Mouse (Mus musculus) thymus, adult 2 months (tissue): Measurements from ENCODE around the gene Zfp868. TPM values are rescaled to one million over a fixed set of nuclear protein-coding genes. Genes with fewer than 3 reads are reported as not detected.
"Not testable (repeated sequence)": the region's sequence is repeated elsewhere in the genome, so short reads cannot be mapped to it uniquely, and the experiment has no call there.

Source experiments
- DNase-seq: peaks from one replicate; pipeline ENCODE4 v3.0.0; 2021
- H3K27ac ChIP-seq: fragments of 200-500 bp; 2 replicates; pipeline ENCODE4 v1.5.1; 2012; ENCODE audit warnings: low read length, control low read depth; ENCODE audit not compliant: control insufficient read depth, insufficient read depth
- H3K27me3 ChIP-seq: fragments of 200-500 bp; 2 replicates; pipeline ENCODE4 v1.6.1; 2012; ENCODE audit warnings: mild to moderate bottlenecking, low read length, moderate library complexity, mixed read lengths; ENCODE audit not compliant: control insufficient read depth, insufficient read depth
- H3K36me3 ChIP-seq: fragments of 200-500 bp; 2 replicates; pipeline ENCODE4 v1.6.1; 2012; ENCODE audit warnings: mild to moderate bottlenecking, low read length, moderate library complexity; ENCODE audit not compliant: control insufficient read depth, insufficient read depth
- H3K4me1 ChIP-seq: fragments of 200-500 bp; replicated peaks from 2 replicates; pipeline ENCODE4 v1.6.1; 2012; ENCODE audit warnings: low read length; ENCODE audit not compliant: control insufficient read depth, insufficient read depth
- H3K4me3 ChIP-seq: fragments of 200-500 bp; 2 replicates; pipeline ENCODE4 v1.5.1; 2012; ENCODE audit warnings: mild to moderate bottlenecking, low read length, control low read depth, moderate library complexity; ENCODE audit not compliant: control insufficient read depth, insufficient read depth
- CTCF ChIP-seq: fragments of 200-500 bp; IDR thresholded peaks from 2 replicates; pipeline ENCODE4 v1.5.1; 2012; ENCODE audit warnings: mild to moderate bottlenecking, control low read depth, low read length, moderate library complexity, borderline replicate concordance; ENCODE audit not compliant: control insufficient read depth, poor library complexity, insufficient read depth; ENCODE audit errors: extremely low read depth
- POLR2A ChIP-seq: fragments of 200-500 bp; IDR thresholded peaks from 2 replicates; pipeline ENCODE4 v1.6.1; 2012; ENCODE audit warnings: mild to moderate bottlenecking, low read length, control low read depth, moderate library complexity; ENCODE audit not compliant: control insufficient read depth, poor library complexity, insufficient read depth; ENCODE audit errors: extremely low read depth
- WGBS: fragments of 180-500 bp; shearing (Covaris S2); methylation state at CpG from one replicate; pipeline ENCODE4 v1.1.7; 2018; 5-methylcytosine and 5-hydroxymethylcytosine counted together
- polyA plus RNA-seq: library from polyadenylated mRNA; depleted of rRNA; stranded (reverse); fragments of >200 nt; gene quantifications from 2 replicates; pipeline ENCODE4 v1.2.3, GENCODE M21; 2012; rRNA removed

The Zfp868 gene
- 10.3 and 10.4 TPM in 2 replicates for polyA plus RNA-seq

GRCm38 (mm10) chr8:69625095-69625789 lies at the start of gene Zfp868:
Gene Zfp868, minus strand, starts transcription at chr8:69625548.
- Histone ChIP-seq H3K27me3 (no peaks in the 10 kb centered on the region), H3K36me3 (no peaks in the 10 kb centered on the region), H3K27ac (peak within 1 kb of the TSS; percentile 67), H3K4me3 (peak within 1 kb of the TSS; percentile 67), H3K4me1 (peaks cover 2% of the 10 kb centered on the region)
- DNase-seq: peak; percentile 99
- peak; percentile 78 for TF ChIP-seq POLR2A
- TF ChIP-seq CTCF: no peak
- WGBS: 1% methylated on average over 41 of the region's 41 CpGs

- not testable (repeated sequence) for H3K36me3 ChIP-seq, H3K4me3 ChIP-seq, H3K27ac ChIP-seq, H3K4me1 ChIP-seq, DNase-seq, H3K27me3 ChIP-seq
- 93% methylated on average over 2 of the region's 2 CpGs for WGBS
Measured at GRCm38 (mm10) chr8:69665051-69665450, 39.7 kb upstream of the Zfp868 start.

- H3K4me3 ChIP-seq: no peak overlapping the region
- H3K27ac ChIP-seq: no peak overlapping the region
- no peaks in the 10 kb centered on the region for H3K27me3 ChIP-seq
- no peak for DNase-seq
- no peaks in the 10 kb centered on the region for H3K36me3 ChIP-seq
- TF ChIP-seq POLR2A (no peak), CTCF (no peak)
- H3K4me1 ChIP-seq: no peaks in the 10 kb centered on the region
Measured at GRCm38 (mm10) chr8:69661294-69661693, 35.9 kb upstream of the Zfp868 start.

GRCm38 (mm10) chr8:69654358-69654981 lies 29.1 kb upstream of the Zfp868 start, which contains the start of gene Zfp964:
Gene Zfp964, plus strand, starts transcription at chr8:69654479.
- H3K27me3 ChIP-seq: no peaks in the 10 kb centered on the region; the same call in 1 of the 2 replicates
- H3K36me3 ChIP-seq: no peaks in the 10 kb centered on the region
- H3K27ac ChIP-seq: no peak within 1 kb of the TSS
- H3K4me1 ChIP-seq: peaks cover 4% of the 10 kb centered on the region
- WGBS: under 1% methylated on average over 55 of the region's 55 CpGs
- DNase-seq: peak; percentile 86
- H3K4me3 ChIP-seq: peak within 1 kb of the TSS; percentile 87
- TF ChIP-seq CTCF (no peak), POLR2A (no peak)

- H3K27me3 ChIP-seq: no peaks in the 10 kb centered on the region; the same call in 1 of the 2 replicates
- no peak overlapping the region for H3K27ac ChIP-seq
- H3K36me3 ChIP-seq: no peaks in the 10 kb centered on the region
- peak overlapping the region; percentile 87; the same call in 1 of the 2 replicates for H3K4me3 ChIP-seq
- 52% methylated on average over 10 of the region's 10 CpGs for WGBS
- H3K4me1 ChIP-seq: peaks cover 4% of the 10 kb centered on the region
- DNase-seq: no peak
- TF ChIP-seq CTCF (no peak), POLR2A (no peak)
Measured at GRCm38 (mm10) chr8:69653808-69654357, 28.5 kb upstream of the Zfp868 start.

GRCm38 (mm10) chr8:69618078-69618477 lies 7.3 kb downstream of the Zfp868 start:
- Histone ChIP-seq H3K27me3 (no peaks in the 10 kb centered on the region), H3K27ac (no peak overlapping the region), H3K4me1 (no peaks in the 10 kb centered on the region), H3K36me3 (peaks cover 27% of the 10 kb centered on the region), H3K4me3 (no peak overlapping the region)
- TF ChIP-seq POLR2A (no peak), CTCF (no peak)
- 85% methylated on average over 1 of the region's 1 CpGs for WGBS
- DNase-seq: no peak

GRCm38 (mm10) chr8:69614687-69615086 lies 10.7 kb downstream of the Zfp868 start:
- H3K36me3 ChIP-seq: peaks cover 59% of the 10 kb centered on the region
- no peak for TF ChIP-seq POLR2A
- TF ChIP-seq CTCF: no peak
- H3K27ac ChIP-seq: no peak overlapping the region
- H3K27me3 ChIP-seq: no peaks in the 10 kb centered on the region
- H3K4me1 ChIP-seq: no peaks in the 10 kb centered on the region
- H3K4me3 ChIP-seq: no peak overlapping the region
- 76% methylated on average over 2 of the region's 2 CpGs for WGBS
- DNase-seq: no peak

- not testable (repeated sequence) for H3K36me3 ChIP-seq, DNase-seq, H3K4me3 ChIP-seq, H3K27me3 ChIP-seq, H3K4me1 ChIP-seq, H3K27ac ChIP-seq
- WGBS: 93% methylated on average over 3 of the region's 3 CpGs
Measured at GRCm38 (mm10) chr8:69597598-69597997, 27.8 kb downstream of the Zfp868 start.
